Mouse (Mus musculus): ENCODE measurements around the gene Atrnl1. TPM values are rescaled to one million over a fixed set of nuclear protein-coding genes. Genes with fewer than 3 reads are reported as not detected.

Gene Atrnl1
- polyA plus RNA-seq, 1 experiment from 2014 or later: 2.8 TPM

- no peak for ATAC-seq (ENCODE audit: extremely low read depth, insufficient number of reproducible peaks, low FRiP score, low TSS enrichment)
- WGBS: 84% methylated on average over 8 of the region's 8 CpGs
Observed at GRCm38 (mm10) chr19:57888871-57889270, 278.0 kb downstream of the Atrnl1 start.

GRCm38 (mm10) chr19:57889741-57890140 is 278.9 kb downstream of the Atrnl1 start:
- peak overlapping the region; percentile 52 for H3K4me2 ChIP-seq
- H3K4me3 ChIP-seq: peak overlapping the region; percentile 10; the same call in 1 of the 2 replicates
- WGBS: 22% methylated on average over 3 of the region's 3 CpGs
- no peaks in the 10 kb centered on the region for H3K27me3 ChIP-seq (replicated peaks)
- H3K9me3 ChIP-seq: no peaks in the 10 kb centered on the region
- H3K4me1 ChIP-seq: peaks cover 20% of the 10 kb centered on the region
- no peak for ATAC-seq (ENCODE audit: extremely low read depth, insufficient number of reproducible peaks, low FRiP score, low TSS enrichment)
- no peak overlapping the region for H3K9ac ChIP-seq
- no peaks in the 10 kb centered on the region for H3K36me3 ChIP-seq
- no peak overlapping the region; the same call in 1 of the 2 replicates for H3K27ac ChIP-seq (replicated peaks)

More at GRCm38 (mm10) chr19:57888871-57889270, 278.0 kb downstream of the Atrnl1 start:
- H3K27ac ChIP-seq (replicated peaks): no peak overlapping the region
- no peak overlapping the region for H3K4me3 ChIP-seq
- peaks cover 20% of the 10 kb centered on the region for H3K4me1 ChIP-seq
- H3K9ac ChIP-seq: no peak overlapping the region
- H3K4me2 ChIP-seq: no peak overlapping the region
- H3K9me3 ChIP-seq: no peaks in the 10 kb centered on the region
- no peaks in the 10 kb centered on the region for H3K36me3 ChIP-seq
- no peaks in the 10 kb centered on the region for H3K27me3 ChIP-seq (replicated peaks)

DNA sequence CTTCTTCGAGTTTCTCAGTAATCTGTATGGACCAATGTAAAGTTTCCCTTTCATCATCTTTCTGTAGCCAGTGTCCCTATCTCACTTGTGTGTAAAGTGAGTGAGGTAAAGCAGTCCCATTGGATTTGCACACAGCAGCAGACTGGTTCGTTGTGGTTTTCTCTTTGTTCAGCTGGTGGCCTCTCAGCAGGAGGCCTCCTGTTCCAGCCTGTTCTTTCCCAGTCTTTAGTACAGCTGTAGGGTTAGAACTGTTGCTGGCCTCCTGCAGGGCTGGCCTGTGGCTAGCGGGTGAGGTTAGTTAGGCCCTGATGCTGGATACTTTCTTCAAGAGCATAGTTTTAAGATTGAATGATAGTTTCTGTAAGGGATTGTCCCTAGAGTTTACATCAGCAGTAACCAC is 280.1 kb downstream of the Atrnl1 start:
- H3K27ac ChIP-seq (replicated peaks): no peak overlapping the region

DNA sequence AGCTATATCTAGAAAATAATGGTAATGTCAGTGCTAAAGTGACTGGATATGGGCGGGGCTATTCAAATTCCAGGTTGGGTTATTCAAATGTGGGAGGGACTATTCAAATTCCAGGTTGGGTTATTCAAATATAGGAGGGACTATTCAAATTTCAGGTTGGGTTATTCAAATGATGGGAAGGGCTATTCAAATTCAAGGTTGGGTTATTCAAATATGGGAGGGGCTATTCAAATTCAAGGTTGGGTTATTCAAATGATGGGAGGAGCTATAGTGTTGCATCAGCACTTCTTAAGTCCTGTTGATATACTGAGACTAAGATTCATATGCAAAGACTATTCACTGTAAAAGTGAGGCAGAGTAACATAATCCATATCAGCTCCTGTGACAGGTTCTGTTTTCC is 283.4 kb downstream of the Atrnl1 start:
- H3K36me3 ChIP-seq: no peaks in the 10 kb centered on the region
- WGBS: 23% methylated on average over 1 of the region's 1 CpGs
- ATAC-seq (ENCODE audit: extremely low read depth, insufficient number of reproducible peaks, low FRiP score, low TSS enrichment): no peak

More for the DNA sequence above, 280.1 kb downstream of the Atrnl1 start:
- no peaks in the 10 kb centered on the region for H3K9me3 ChIP-seq
- H3K4me1 ChIP-seq: peaks cover 17% of the 10 kb centered on the region
- no peak overlapping the region for H3K4me2 ChIP-seq
- H3K36me3 ChIP-seq: no peaks in the 10 kb centered on the region
- no peak overlapping the region for H3K9ac ChIP-seq
- no peak for ATAC-seq (ENCODE audit: extremely low read depth, insufficient number of reproducible peaks, low FRiP score, low TSS enrichment)
- WGBS: 45% methylated on average over 3 of the region's 3 CpGs
- no peaks in the 10 kb centered on the region for H3K27me3 ChIP-seq (replicated peaks)
- H3K4me3 ChIP-seq: no peak overlapping the region

GRCm38 (mm10) chr19:57900037-57900436 is 289.2 kb downstream of the Atrnl1 start:
- ATAC-seq (ENCODE audit: extremely low read depth, insufficient number of reproducible peaks, low FRiP score, low TSS enrichment): no peak
- peaks cover 4% of the 10 kb centered on the region for H3K4me1 ChIP-seq
- H3K36me3 ChIP-seq: no peaks in the 10 kb centered on the region
- 73% methylated on average over 1 of the region's 1 CpGs for WGBS
- no peak overlapping the region for H3K4me2 ChIP-seq
- H3K9me3 ChIP-seq: no peaks in the 10 kb centered on the region
- no peak overlapping the region for H3K9ac ChIP-seq
- no peak overlapping the region for H3K27ac ChIP-seq (replicated peaks)
- H3K4me3 ChIP-seq: no peak overlapping the region
- H3K27me3 ChIP-seq (replicated peaks): no peaks in the 10 kb centered on the region

More for the DNA sequence above, 283.4 kb downstream of the Atrnl1 start:
- no peak overlapping the region for H3K27ac ChIP-seq (replicated peaks)
- no peak overlapping the region for H3K4me3 ChIP-seq
- peaks cover 13% of the 10 kb centered on the region for H3K4me1 ChIP-seq
- H3K4me2 ChIP-seq: no peak overlapping the region
- H3K9me3 ChIP-seq: no peaks in the 10 kb centered on the region
- H3K27me3 ChIP-seq (replicated peaks): no peaks in the 10 kb centered on the region
- H3K9ac ChIP-seq: no peak overlapping the region

DNA sequence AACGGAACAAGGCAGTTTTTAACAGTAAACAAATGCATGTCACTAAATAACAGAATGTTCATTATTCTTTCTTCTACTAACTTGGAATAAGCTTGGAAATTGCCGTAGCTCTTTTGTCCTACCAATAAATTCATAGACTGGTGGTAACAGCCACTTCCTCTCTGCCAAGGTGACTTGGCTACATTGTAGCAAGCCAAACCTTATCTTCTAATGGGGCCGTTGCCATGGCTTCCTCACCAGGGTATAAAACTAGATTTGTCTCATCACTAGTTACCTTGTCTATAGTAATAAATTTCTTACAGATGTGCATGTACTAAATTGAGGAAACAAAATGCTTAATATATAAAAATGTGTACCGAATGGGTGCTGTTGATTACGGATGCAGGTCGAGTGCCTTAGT is 298.6 kb downstream of the Atrnl1 start:
- ATAC-seq (ENCODE audit: extremely low read depth, insufficient number of reproducible peaks, low FRiP score, low TSS enrichment): no peak
- Histone ChIP-seq H3K9me3 (no peaks in the 10 kb centered on the region), H3K4me3 (no peak overlapping the region), H3K36me3 (no peaks in the 10 kb centered on the region), H3K4me2 (no peak overlapping the region), H3K4me1 (0 out of 2 replicates have a peak, but pooled peaks cover 5% of the 10 kb centered on the region), H3K27me3 (replicated peaks) (no peaks in the 10 kb centered on the region), H3K27ac (replicated peaks) (no peak overlapping the region), H3K9ac (no peak overlapping the region)
- WGBS: 87% methylated on average over 6 of the region's 6 CpGs

GRCm38 (mm10) chr19:57910650-57911049 is 299.8 kb downstream of the Atrnl1 start:
- no peak overlapping the region for H3K4me2 ChIP-seq
- H3K9me3 ChIP-seq: no peaks in the 10 kb centered on the region
- no peak overlapping the region for H3K27ac ChIP-seq (replicated peaks)
- no peak overlapping the region for H3K9ac ChIP-seq
- H3K4me3 ChIP-seq: no peak overlapping the region
- 0 out of 2 replicates have a peak, but pooled peaks cover 5% of the 10 kb centered on the region for H3K4me1 ChIP-seq
- 85% methylated on average over 6 of the region's 6 CpGs for WGBS
- no peak for ATAC-seq (ENCODE audit: extremely low read depth, insufficient number of reproducible peaks, low FRiP score, low TSS enrichment)
- no peaks in the 10 kb centered on the region for H3K27me3 ChIP-seq (replicated peaks)
- no peaks in the 10 kb centered on the region for H3K36me3 ChIP-seq

GRCm38 (mm10) chr19:57916325-57916724 is 305.5 kb downstream of the Atrnl1 start:
- ATAC-seq (ENCODE audit: extremely low read depth, insufficient number of reproducible peaks, low FRiP score, low TSS enrichment): no peak
- WGBS: 58% methylated on average over 6 of the region's 6 CpGs
- Histone ChIP-seq H3K27ac (replicated peaks) (no peak overlapping the region), H3K27me3 (replicated peaks) (no peaks in the 10 kb centered on the region), H3K36me3 (peaks cover 7% of the 10 kb centered on the region; the same call in 1 of the 2 replicates), H3K9me3 (peaks cover 8% of the 10 kb centered on the region), H3K4me1 (no peaks in the 10 kb centered on the region), H3K4me2 (no peak overlapping the region), H3K4me3 (no peak overlapping the region), H3K9ac (no peak overlapping the region)

GRCm38 (mm10) chr19:57922991-57923390 is 312.2 kb downstream of the Atrnl1 start:
- Histone ChIP-seq H3K27ac (replicated peaks) (no peak overlapping the region), H3K27me3 (replicated peaks) (no peaks in the 10 kb centered on the region), H3K36me3 (peaks cover 7% of the 10 kb centered on the region; the same call in 1 of the 2 replicates), H3K9ac (no peak overlapping the region), H3K9me3 (peaks cover 8% of the 10 kb centered on the region), H3K4me3 (no peak overlapping the region), H3K4me1 (peaks cover 21% of the 10 kb centered on the region), H3K4me2 (no peak overlapping the region)
- 68% methylated on average over 5 of the region's 5 CpGs for WGBS
- ATAC-seq (ENCODE audit: extremely low read depth, insufficient number of reproducible peaks, low FRiP score, low TSS enrichment): no peak

DNA sequence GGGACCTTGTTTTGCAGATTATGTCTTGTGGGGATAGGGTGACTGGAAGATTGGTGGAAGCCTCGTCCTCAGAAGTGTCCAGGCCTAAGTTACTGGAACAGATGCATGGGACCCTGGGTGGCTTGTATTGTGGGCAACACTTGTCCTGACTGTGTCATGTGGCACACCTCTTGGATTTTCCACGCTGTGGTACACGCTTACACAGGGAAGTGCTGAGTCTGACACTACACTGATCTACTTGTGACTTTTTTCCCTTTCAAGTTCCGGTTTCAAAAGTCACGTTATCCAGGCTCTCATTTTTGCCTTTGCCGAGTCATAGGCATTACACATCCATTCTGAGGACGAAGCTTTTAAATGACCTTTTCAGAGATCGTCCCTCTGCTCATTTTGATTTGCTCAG is 314.0 kb downstream of the Atrnl1 start:
- peaks cover 8% of the 10 kb centered on the region for H3K9me3 ChIP-seq
- WGBS: 77% methylated on average over 8 of the region's 8 CpGs
- H3K4me2 ChIP-seq: no peak overlapping the region
- peaks cover 7% of the 10 kb centered on the region; the same call in 1 of the 2 replicates for H3K36me3 ChIP-seq
- H3K9ac ChIP-seq: no peak overlapping the region
- H3K4me1 ChIP-seq: peaks cover 21% of the 10 kb centered on the region
- no peak overlapping the region for H3K4me3 ChIP-seq
- no peak overlapping the region for H3K27ac ChIP-seq (replicated peaks)
- no peak for ATAC-seq (ENCODE audit: extremely low read depth, insufficient number of reproducible peaks, low FRiP score, low TSS enrichment)
- H3K27me3 ChIP-seq (replicated peaks): no peaks in the 10 kb centered on the region

- no peak overlapping the region for H3K9ac ChIP-seq
- peaks cover 2% of the 10 kb centered on the region; the same call in 1 of the 2 replicates for H3K36me3 ChIP-seq
- WGBS: 62% methylated on average over 10 of the region's 10 CpGs
- no peak overlapping the region; the same call in 1 of the 2 replicates for H3K4me2 ChIP-seq
- peak overlapping the region; percentile 24; the same call in 1 of the 2 replicates for H3K27ac ChIP-seq (replicated peaks)
- H3K4me3 ChIP-seq: no peak overlapping the region
- ATAC-seq (ENCODE audit: extremely low read depth, insufficient number of reproducible peaks, low FRiP score, low TSS enrichment): no peak
- no peaks in the 10 kb centered on the region for H3K27me3 ChIP-seq (replicated peaks)
- H3K4me1 ChIP-seq: peaks cover 21% of the 10 kb centered on the region
- peaks cover 4% of the 10 kb centered on the region for H3K9me3 ChIP-seq
Observed at GRCm38 (mm10) chr19:57925681-57926080, 314.8 kb downstream of the Atrnl1 start.

DNA sequence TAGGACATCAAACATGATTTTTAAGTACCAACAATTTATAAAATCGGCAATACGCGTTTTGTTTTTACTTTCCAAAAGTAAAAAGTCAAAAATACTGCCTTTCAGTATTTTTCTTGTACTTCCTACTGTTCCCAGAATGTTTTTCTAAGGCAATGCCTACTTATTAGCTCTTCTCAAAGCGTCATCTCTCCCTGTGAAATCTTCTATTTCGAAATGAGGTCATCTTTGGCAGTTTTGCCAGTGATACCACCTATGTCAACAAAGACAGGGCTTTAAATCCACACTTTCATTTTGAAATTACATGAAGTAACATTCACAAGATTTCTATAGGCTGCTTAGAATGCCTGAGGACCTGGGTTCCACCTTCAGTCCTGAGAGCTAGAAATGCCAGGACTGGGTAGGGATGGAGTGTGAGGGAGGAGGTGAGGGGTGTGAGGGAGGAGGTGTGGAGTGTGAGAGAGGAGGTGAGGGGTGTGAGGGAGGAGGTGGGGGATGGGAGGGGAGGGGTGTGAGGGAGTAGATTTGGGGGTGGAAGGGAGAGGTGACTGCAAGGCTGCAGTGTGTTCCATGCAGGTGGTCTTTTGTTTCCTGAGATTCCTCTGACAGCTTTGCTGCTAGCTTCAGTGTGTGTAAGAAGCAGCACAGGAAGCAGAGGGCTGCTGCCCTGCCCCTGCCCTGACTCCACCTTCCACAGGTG is 315.5 kb downstream of the Atrnl1 start:
- Histone ChIP-seq H3K9me3 (no peaks in the 10 kb centered on the region), H3K4me1 (peaks cover 21% of the 10 kb centered on the region), H3K4me2 (no peak overlapping the region), H3K27me3 (replicated peaks) (no peaks in the 10 kb centered on the region), H3K27ac (replicated peaks) (no peak overlapping the region), H3K36me3 (no peaks in the 10 kb centered on the region), H3K9ac (no peak overlapping the region), H3K4me3 (no peak overlapping the region)
- 82% methylated on average over 5 of the region's 5 CpGs for whole genome bisulfite sequencing
- peak; percentile 84 for ATAC-seq (ENCODE audit: extremely low read depth, insufficient number of reproducible peaks, low FRiP score, low TSS enrichment)

Measured in heart, embryonic 13.5 days (tissue).